Mouse (Mus musculus) embryonic fibroblast, embryonic 13.5 days (primary cell): ENCODE measurements around the gene Mybphl.

Experiments used
- CTCF ChIP-seq: IDR thresholded peaks from 2 replicates; pipeline ENCODE4 v1.5.1; 2011; ENCODE audit warnings: mild to moderate bottlenecking, control low read depth, low read length, moderate library complexity, borderline replicate concordance; ENCODE audit not compliant: insufficient read depth
- POLR2A ChIP-seq: IDR thresholded peaks from 2 replicates; pipeline ENCODE4 v1.6.1; 2011; ENCODE audit warnings: low read depth, mild to moderate bottlenecking, control low read depth, low read length, moderate library complexity

DNA sequence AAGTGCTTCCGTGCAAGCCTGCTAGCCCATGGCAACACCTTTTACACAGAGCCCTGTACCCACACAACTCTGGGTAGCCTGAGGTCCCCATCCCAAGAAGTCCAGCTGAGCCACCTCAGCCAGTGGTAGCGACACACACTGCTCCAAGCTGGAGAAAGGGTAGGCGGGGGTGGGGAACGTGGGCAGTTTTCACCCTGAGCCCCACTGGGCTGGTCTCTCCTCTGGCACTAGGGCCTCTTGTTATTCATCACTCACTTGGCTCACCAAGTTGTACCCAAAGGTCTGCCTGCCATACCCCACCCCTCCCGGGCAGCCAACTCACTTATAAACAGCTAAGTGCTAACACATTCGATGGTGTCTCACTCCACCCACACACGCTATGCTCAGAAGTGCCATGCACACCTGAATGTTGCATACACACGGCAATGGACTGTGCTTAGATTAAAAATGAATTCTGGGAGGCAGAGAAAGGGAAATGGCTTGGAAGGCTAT, 43.9 kb downstream of the Mybphl start:
- TF ChIP-seq CTCF, result no peak
- TF ChIP-seq POLR2A, result no peak
